Mouse (Mus musculus) forebrain, embryonic 15.5 days (tissue): ENCODE measurements around the gene Cplx1. TPM values are rescaled to one million over a fixed set of nuclear protein-coding genes. Genes with fewer than 3 reads are reported as not detected.

ENCODE experiments used
- ATAC-seq: fragments of 200-750 bp; cut with Nextera tagmentation; replicated peaks from 2 replicates; pipeline ENCODE4 v1.8.0; 2017; ENCODE audit warnings: mild to moderate bottlenecking, moderate TSS enrichment, moderate library complexity
- H3K27ac ChIP-seq: fragments of 300-500 bp; sonication (generic); replicated peaks from 2 replicates; pipeline ENCODE4 v1.5.1; 2015; ENCODE audit warnings: mild to moderate bottlenecking, inconsistent platforms
- H3K27me3 ChIP-seq: fragments of 300-500 bp; sonication (generic); 2 replicates; pipeline ENCODE4 v1.6.1; 2015; ENCODE audit warnings: inconsistent platforms
- H3K36me3 ChIP-seq: fragments of 300-500 bp; sonication (generic); 2 replicates; pipeline ENCODE4 v1.6.1; 2015; ENCODE audit warnings: mild to moderate bottlenecking, inconsistent platforms
- H3K4me1 ChIP-seq: fragments of 300-500 bp; sonication (generic); 2 replicates; pipeline ENCODE4 v1.6.1; 2015; ENCODE audit warnings: inconsistent platforms
- H3K4me2 ChIP-seq: fragments of 300-500 bp; sonication (generic); replicated peaks from 2 replicates; pipeline ENCODE4 v1.6.1; 2015; ENCODE audit warnings: mild to moderate bottlenecking, inconsistent platforms
- H3K4me3 ChIP-seq: fragments of 300-500 bp; sonication (generic); 2 replicates; pipeline ENCODE4 v1.5.1; 2015; ENCODE audit warnings: mild to moderate bottlenecking, inconsistent platforms
- H3K9ac ChIP-seq: fragments of 300-500 bp; sonication (generic); replicated peaks from 2 replicates; pipeline ENCODE4 v1.6.1; 2015; ENCODE audit warnings: mild to moderate bottlenecking, inconsistent platforms
- H3K9me3 ChIP-seq: fragments of 300-500 bp; sonication (generic); 2 replicates; pipeline ENCODE4 v1.6.1; 2016; ENCODE audit warnings: inconsistent platforms
- WGBS: fragments of 180-500 bp; shearing (Covaris S2); methylation state at CpG from one replicate; pipeline ENCODE4 v1.1.7; 2015; ENCODE audit warnings: mixed read lengths; 5-methylcytosine and 5-hydroxymethylcytosine counted together
- polyA plus RNA-seq: library from polyadenylated mRNA; unstranded; fragments of >200 nt; fragmentation: Nextera tagmentation; extraction: Ambion mirVana; gene quantifications from 2 replicates; pipeline ENCODE4 v1.2.1, GENCODE M21; 2015

Gene Cplx1
- polyA plus RNA-seq, 1 experiment from 2014 or later = 88.1 TPM

GRCm38 (mm10) chr5:108547636-108548035, 2.2 kb downstream of the Cplx1 start:
- no peak overlapping the region for H3K4me3 ChIP-seq
- H3K27me3 ChIP-seq = peaks cover 9% of the 10 kb centered on the region
- H3K27ac ChIP-seq = no peak overlapping the region
- peaks cover 14% of the 10 kb centered on the region for H3K4me1 ChIP-seq
- H3K4me2 ChIP-seq = no peak overlapping the region
- no peak for ATAC-seq
- no peaks in the 10 kb centered on the region for H3K36me3 ChIP-seq
- WGBS = 92% methylated on average over 5 of the region's 5 CpGs
- H3K9ac ChIP-seq = no peak overlapping the region
- no peaks in the 10 kb centered on the region for H3K9me3 ChIP-seq

GRCm38 (mm10) chr5:108543516-108544291, 6.1 kb downstream of the Cplx1 start:
- no peak for ATAC-seq
- Histone ChIP-seq H3K9ac (no peak overlapping the region), H3K27me3 (peaks cover 5% of the 10 kb centered on the region), H3K4me1 (peaks cover 3% of the 10 kb centered on the region), H3K36me3 (peaks cover 8% of the 10 kb centered on the region; the same call in 1 of the 2 replicates), H3K4me2 (no peak overlapping the region), H3K27ac (no peak overlapping the region), H3K4me3 (no peak overlapping the region), H3K9me3 (no peaks in the 10 kb centered on the region)
- 73% methylated on average over 7 of the region's 7 CpGs for WGBS

DNA sequence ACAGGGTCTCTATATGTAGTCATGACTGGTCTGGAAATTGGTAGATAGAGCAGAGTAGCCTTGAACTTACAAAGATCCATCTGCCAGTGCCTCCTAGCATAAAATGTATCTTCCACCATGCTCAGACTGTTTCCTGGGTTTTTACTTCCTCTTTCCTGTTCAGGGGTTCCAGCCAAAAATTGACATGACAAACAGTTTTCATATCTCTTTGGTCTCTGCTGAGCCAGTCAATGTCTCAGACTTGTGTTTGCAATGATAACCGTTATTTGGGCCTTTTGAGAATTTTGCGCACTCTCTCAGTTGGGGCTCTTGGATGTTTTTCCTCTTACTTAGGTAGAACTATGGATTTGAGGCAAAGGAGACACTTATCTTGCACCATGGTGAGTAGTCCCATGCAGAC, 15.6 kb downstream of the Cplx1 start:
- Histone ChIP-seq H3K27ac (no peak overlapping the region), H3K27me3 (no peaks in the 10 kb centered on the region), H3K4me2 (no peak overlapping the region), H3K4me1 (no peaks in the 10 kb centered on the region), H3K9ac (no peak overlapping the region), H3K4me3 (no peak overlapping the region), H3K9me3 (peaks cover 16% of the 10 kb centered on the region; the same call in 1 of the 2 replicates), H3K36me3 (peaks cover 20% of the 10 kb centered on the region; the same call in 1 of the 2 replicates)
- 89% methylated on average over 2 of the region's 2 CpGs for WGBS
- no peak for ATAC-seq

GRCm38 (mm10) chr5:108522597-108522996, 27.2 kb downstream of the Cplx1 start:
- no peaks in the 10 kb centered on the region for H3K9me3 ChIP-seq
- H3K27me3 ChIP-seq = no peaks in the 10 kb centered on the region
- no peak overlapping the region for H3K9ac ChIP-seq
- 86% methylated on average over 3 of the region's 3 CpGs for WGBS
- no peaks in the 10 kb centered on the region for H3K4me1 ChIP-seq
- peaks cover 13% of the 10 kb centered on the region for H3K36me3 ChIP-seq
- no peak overlapping the region for H3K4me3 ChIP-seq
- H3K27ac ChIP-seq = no peak overlapping the region
- no peak overlapping the region for H3K4me2 ChIP-seq
- no peak for ATAC-seq

DNA sequence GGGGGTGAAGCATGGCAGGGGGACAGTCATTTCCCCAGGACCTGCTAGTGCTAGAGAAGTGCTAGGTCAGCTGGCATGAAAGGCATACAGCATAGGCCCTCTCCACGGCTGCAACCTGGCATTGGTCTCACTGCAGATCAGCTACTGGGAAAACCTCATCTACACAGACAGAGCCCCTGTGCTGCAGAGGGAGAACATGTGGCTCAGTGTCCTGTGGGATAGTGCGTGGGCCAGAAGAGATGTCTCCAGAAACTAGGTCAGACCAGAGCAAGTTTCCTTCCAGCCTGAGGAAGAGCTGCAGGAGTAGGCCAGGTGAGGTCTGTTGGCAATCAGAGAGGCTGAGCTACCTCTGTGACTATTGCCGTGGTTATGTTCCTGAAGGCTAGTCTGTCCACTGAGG, 27.9 kb downstream of the Cplx1 start:
- Histone ChIP-seq H3K36me3 (peaks cover 13% of the 10 kb centered on the region), H3K27me3 (no peaks in the 10 kb centered on the region), H3K4me2 (no peak overlapping the region), H3K9ac (no peak overlapping the region), H3K4me3 (no peak overlapping the region), H3K27ac (no peak overlapping the region), H3K9me3 (no peaks in the 10 kb centered on the region), H3K4me1 (no peaks in the 10 kb centered on the region)
- 73% methylated on average over 3 of the region's 3 CpGs for WGBS
- no peak for ATAC-seq

GRCm38 (mm10) chr5:108521016-108521415, 28.8 kb downstream of the Cplx1 start:
- no peaks in the 10 kb centered on the region for H3K4me1 ChIP-seq

DNA sequence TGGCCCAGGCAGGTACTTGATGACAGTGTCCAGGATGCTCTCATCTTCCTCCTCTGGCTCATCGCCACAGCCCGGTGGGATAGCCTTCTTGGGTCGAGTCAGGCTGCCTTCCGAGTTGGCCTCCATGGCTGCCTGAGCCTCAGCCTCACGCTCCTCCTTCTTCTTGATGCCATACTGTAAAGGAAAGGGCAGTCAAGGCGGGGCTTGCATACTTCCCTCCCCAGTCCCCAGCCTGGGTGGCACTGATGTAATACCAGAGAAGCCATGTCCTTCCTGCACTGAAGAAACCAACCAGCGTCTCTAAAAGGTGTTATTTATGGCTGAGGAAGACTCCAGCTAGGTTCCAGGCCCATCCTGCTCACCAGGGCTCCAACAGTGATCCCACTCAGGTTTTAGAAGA, 29.7 kb downstream of the Cplx1 start:
- WGBS = 88% methylated on average over 7 of the region's 7 CpGs
- Histone ChIP-seq H3K27me3 (no peaks in the 10 kb centered on the region), H3K27ac (no peak overlapping the region), H3K4me2 (no peak overlapping the region), H3K9ac (no peak overlapping the region), H3K36me3 (peaks cover 12% of the 10 kb centered on the region), H3K9me3 (no peaks in the 10 kb centered on the region), H3K4me3 (no peak overlapping the region), H3K4me1 (no peaks in the 10 kb centered on the region)
- no peak for ATAC-seq

More at GRCm38 (mm10) chr5:108521016-108521415, 28.8 kb downstream of the Cplx1 start:
- Histone ChIP-seq H3K27me3 (no peaks in the 10 kb centered on the region), H3K27ac (no peak overlapping the region), H3K36me3 (peaks cover 13% of the 10 kb centered on the region), H3K4me2 (no peak overlapping the region), H3K9me3 (no peaks in the 10 kb centered on the region), H3K9ac (no peak overlapping the region), H3K4me3 (no peak overlapping the region)
- WGBS = 71% methylated on average over 2 of the region's 2 CpGs
- no peak for ATAC-seq

DNA sequence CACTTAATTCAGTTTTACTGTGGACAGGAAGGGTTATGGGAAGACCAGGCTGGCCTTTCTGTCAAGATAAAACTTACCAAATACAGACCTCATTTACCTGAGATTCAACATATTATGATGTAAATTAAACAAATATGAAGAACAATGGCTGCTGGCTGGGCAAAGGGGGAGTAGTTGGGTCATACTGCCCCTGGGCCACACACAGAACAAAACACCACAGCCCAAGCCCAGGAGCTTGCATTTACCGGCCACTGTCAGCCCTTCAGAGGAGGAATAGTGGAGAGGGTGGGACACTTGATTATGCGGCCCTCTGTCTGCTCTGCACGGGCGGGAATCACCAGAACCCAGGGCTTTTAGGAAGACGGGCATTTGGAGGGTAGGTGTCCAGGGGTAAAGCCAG, 30.9 kb downstream of the Cplx1 start:
- no peak for ATAC-seq
- Histone ChIP-seq H3K4me2 (no peak overlapping the region), H3K9ac (no peak overlapping the region), H3K27ac (no peak overlapping the region), H3K27me3 (no peaks in the 10 kb centered on the region), H3K4me3 (no peak overlapping the region), H3K9me3 (no peaks in the 10 kb centered on the region), H3K36me3 (peaks cover 11% of the 10 kb centered on the region), H3K4me1 (no peaks in the 10 kb centered on the region)
- WGBS = 75% methylated on average over 5 of the region's 5 CpGs

DNA sequence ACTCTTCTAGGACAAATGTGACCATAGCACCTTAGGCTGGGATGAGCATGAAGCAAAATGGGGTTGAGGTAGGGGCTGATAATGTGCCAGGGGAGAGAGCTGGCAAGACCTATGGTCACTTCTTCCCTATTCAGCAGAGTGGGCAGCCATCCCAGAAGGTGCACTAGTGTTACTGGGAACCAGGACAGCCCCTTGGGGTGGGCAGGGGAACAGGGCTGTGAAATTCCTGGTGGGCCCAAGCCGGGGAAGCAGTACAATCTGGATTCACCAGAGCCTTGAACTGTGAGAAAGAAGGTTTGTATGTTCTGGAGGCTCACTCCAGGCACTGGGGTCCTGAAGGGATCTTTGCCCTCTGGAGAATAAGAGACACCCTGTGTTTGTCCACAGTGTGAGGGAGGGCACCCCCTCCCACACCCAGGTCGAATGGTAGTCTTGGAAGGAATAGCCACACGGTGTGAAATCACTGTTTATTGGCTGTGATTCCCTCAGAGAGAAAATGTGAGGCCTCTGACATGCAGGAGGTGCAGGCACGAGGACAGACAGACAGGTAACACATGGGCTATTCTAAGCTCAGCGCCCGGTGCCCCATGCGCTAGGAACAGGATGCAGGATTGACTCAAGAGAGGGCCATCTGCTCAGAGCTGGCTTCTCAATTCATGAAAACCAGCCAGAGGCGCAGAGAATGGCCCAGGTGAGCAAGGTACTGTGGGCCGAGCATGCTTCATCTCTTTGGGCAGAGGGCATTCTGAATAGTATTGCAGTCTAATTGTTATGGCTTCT, 31.5 kb downstream of the Cplx1 start:
- Histone ChIP-seq H3K27me3 (no peaks in the 10 kb centered on the region), H3K9me3 (no peaks in the 10 kb centered on the region), H3K36me3 (peaks cover 11% of the 10 kb centered on the region), H3K4me2 (no peak overlapping the region), H3K4me1 (no peaks in the 10 kb centered on the region), H3K27ac (no peak overlapping the region), H3K4me3 (no peak overlapping the region), H3K9ac (no peak overlapping the region)
- no peak for ATAC-seq
- WGBS = 78% methylated on average over 9 of the region's 9 CpGs

GRCm38 (mm10) chr5:108516655-108517054, 33.2 kb downstream of the Cplx1 start:
- no peak for ATAC-seq
- WGBS = 90% methylated on average over 3 of the region's 3 CpGs

GRCm38 (mm10) chr5:108515581-108516361, 34.1 kb downstream of the Cplx1 start:
- H3K4me1 ChIP-seq = no peaks in the 10 kb centered on the region
- peaks cover 7% of the 10 kb centered on the region; the same call in 1 of the 2 replicates for H3K36me3 ChIP-seq
- no peak overlapping the region for H3K27ac ChIP-seq
- H3K9ac ChIP-seq = no peak overlapping the region
- H3K9me3 ChIP-seq = no peaks in the 10 kb centered on the region
- WGBS = 65% methylated on average over 6 of the region's 6 CpGs
- no peak overlapping the region for H3K4me3 ChIP-seq
- no peaks in the 10 kb centered on the region for H3K27me3 ChIP-seq
- ATAC-seq = no peak
- H3K4me2 ChIP-seq = no peak overlapping the region

More at GRCm38 (mm10) chr5:108516655-108517054, 33.2 kb downstream of the Cplx1 start:
- H3K4me3 ChIP-seq = no peak overlapping the region
- no peak overlapping the region for H3K9ac ChIP-seq
- no peak overlapping the region for H3K4me2 ChIP-seq
- peaks cover 7% of the 10 kb centered on the region; the same call in 1 of the 2 replicates for H3K36me3 ChIP-seq
- H3K27me3 ChIP-seq = no peaks in the 10 kb centered on the region
- H3K27ac ChIP-seq = no peak overlapping the region
- no peaks in the 10 kb centered on the region for H3K4me1 ChIP-seq
- H3K9me3 ChIP-seq = no peaks in the 10 kb centered on the region

GRCm38 (mm10) chr5:108502286-108502685, 47.5 kb downstream of the Cplx1 start:
- Histone ChIP-seq H3K27me3 (no peaks in the 10 kb centered on the region), H3K9me3 (no peaks in the 10 kb centered on the region), H3K4me3 (no peak overlapping the region), H3K4me2 (no peak overlapping the region), H3K4me1 (no peaks in the 10 kb centered on the region), H3K9ac (no peak overlapping the region), H3K36me3 (peaks cover 85% of the 10 kb centered on the region), H3K27ac (no peak overlapping the region)
- no peak for ATAC-seq
- 93% methylated on average over 18 of the region's 18 CpGs for WGBS
